Mouse (Mus musculus): ENCODE results near the gene Ascc2. TPM values are rescaled to one million over a fixed set of nuclear protein-coding genes. Genes with fewer than 3 reads are reported as not detected.

The Ascc2 gene
- polyA plus RNA-seq, 1 experiment: 33.4 TPM

- H3K36me3 ChIP-seq (ENCODE audit: control insufficient read depth, insufficient read depth, low read length, poor library complexity, severe bottlenecking): no peaks in the 10 kb centered on the region; the same call in 1 of the 2 replicates
- TF ChIP-seq POLR2A (IDR thresholded peaks at IDR 0.05; ENCODE audit: insufficient read depth, low read length) (no peak), CTCF (IDR thresholded peaks at IDR 0.05; ENCODE audit: low read depth, low read length) (no peak), EP300 (IDR thresholded peaks at IDR 0.05; ENCODE audit: insufficient read depth, low read depth, low read length) (no peak)
- H3K9me3 ChIP-seq (replicated peaks; ENCODE audit: control insufficient read depth, insufficient read depth, low read length, poor library complexity, severe bottlenecking): no peaks in the 10 kb centered on the region
Observed at GRCm38 (mm10) chr11:4687874-4688273, 50.3 kb downstream of the Ascc2 start.

GRCm38 (mm10) chr11:4688632-4689380 lies 51.3 kb downstream of the Ascc2 start:
- TF ChIP-seq EP300 (IDR thresholded peaks at IDR 0.05; ENCODE audit: insufficient read depth, low read depth, low read length) (no peak), POLR2A (IDR thresholded peaks at IDR 0.05; ENCODE audit: insufficient read depth, low read length) (no peak), CTCF (IDR thresholded peaks at IDR 0.05; ENCODE audit: low read depth, low read length) (no peak)
- Histone ChIP-seq H3K9ac (ENCODE audit: low read depth, poor library complexity, severe bottlenecking) (no peak overlapping the region), H3K27me3 (ENCODE audit: control insufficient read depth, insufficient read depth, low read length, poor library complexity, severe bottlenecking) (no peaks in the 10 kb centered on the region), H3K9me3 (replicated peaks; ENCODE audit: control insufficient read depth, insufficient read depth, low read length, poor library complexity, severe bottlenecking) (no peaks in the 10 kb centered on the region), H3K4me3 (ENCODE audit: low read depth, low read length) (no peak overlapping the region), H3K4me1 (ENCODE audit: control insufficient read depth, insufficient read depth, low read length) (no peaks in the 10 kb centered on the region), H3K36me3 (ENCODE audit: control insufficient read depth, insufficient read depth, low read length, poor library complexity, severe bottlenecking) (no peaks in the 10 kb centered on the region), H3K27ac (ENCODE audit: insufficient read depth, low read length) (no peak overlapping the region; the same call in 1 of the 2 replicates)

More at GRCm38 (mm10) chr11:4687874-4688273, 50.3 kb downstream of the Ascc2 start:
- H3K27ac ChIP-seq (ENCODE audit: insufficient read depth, low read length): no peak overlapping the region
- no peaks in the 10 kb centered on the region for H3K4me1 ChIP-seq (ENCODE audit: control insufficient read depth, insufficient read depth, low read length)
- no peak overlapping the region for H3K4me3 ChIP-seq (ENCODE audit: low read depth, low read length)
- H3K9ac ChIP-seq (ENCODE audit: low read depth, poor library complexity, severe bottlenecking): no peak overlapping the region
- H3K27me3 ChIP-seq (ENCODE audit: control insufficient read depth, insufficient read depth, low read length, poor library complexity, severe bottlenecking): no peaks in the 10 kb centered on the region

GRCm38 (mm10) chr11:4690353-4690752 lies 52.8 kb downstream of the Ascc2 start:
- Histone ChIP-seq H3K27me3 (ENCODE audit: control insufficient read depth, insufficient read depth, low read length, poor library complexity, severe bottlenecking) (no peaks in the 10 kb centered on the region), H3K4me1 (ENCODE audit: control insufficient read depth, insufficient read depth, low read length) (no peaks in the 10 kb centered on the region), H3K9ac (ENCODE audit: low read depth, poor library complexity, severe bottlenecking) (peak overlapping the region; percentile 20; the same call in 1 of the 2 replicates), H3K9me3 (replicated peaks; ENCODE audit: control insufficient read depth, insufficient read depth, low read length, poor library complexity, severe bottlenecking) (no peaks in the 10 kb centered on the region), H3K27ac (ENCODE audit: insufficient read depth, low read length) (peak overlapping the region; percentile 58), H3K36me3 (ENCODE audit: control insufficient read depth, insufficient read depth, low read length, poor library complexity, severe bottlenecking) (no peaks in the 10 kb centered on the region), H3K4me3 (ENCODE audit: low read depth, low read length) (no peak overlapping the region)
- peak; percentile 13 for TF ChIP-seq POLR2A (IDR thresholded peaks at IDR 0.05; ENCODE audit: insufficient read depth, low read length)
- no peak for TF ChIP-seq EP300 (IDR thresholded peaks at IDR 0.05; ENCODE audit: insufficient read depth, low read depth, low read length)

GRCm38 (mm10) chr11:4691213-4691612 lies 53.7 kb downstream of the Ascc2 start:
- H3K4me3 ChIP-seq (ENCODE audit: low read depth, low read length): no peak overlapping the region
- TF ChIP-seq CTCF (IDR thresholded peaks at IDR 0.05; ENCODE audit: low read depth, low read length) (no peak), POLR2A (IDR thresholded peaks at IDR 0.05; ENCODE audit: insufficient read depth, low read length) (no peak), EP300 (IDR thresholded peaks at IDR 0.05; ENCODE audit: insufficient read depth, low read depth, low read length) (no peak)
- peak overlapping the region; percentile 20; the same call in 1 of the 2 replicates for H3K9ac ChIP-seq (ENCODE audit: low read depth, poor library complexity, severe bottlenecking)
- H3K4me1 ChIP-seq (ENCODE audit: control insufficient read depth, insufficient read depth, low read length): no peaks in the 10 kb centered on the region
- peak overlapping the region; percentile 58 for H3K27ac ChIP-seq (ENCODE audit: insufficient read depth, low read length)
- no peaks in the 10 kb centered on the region for H3K27me3 ChIP-seq (ENCODE audit: control insufficient read depth, insufficient read depth, low read length, poor library complexity, severe bottlenecking)
- no peaks in the 10 kb centered on the region for H3K36me3 ChIP-seq (ENCODE audit: control insufficient read depth, insufficient read depth, low read length, poor library complexity, severe bottlenecking)
- H3K9me3 ChIP-seq (replicated peaks; ENCODE audit: control insufficient read depth, insufficient read depth, low read length, poor library complexity, severe bottlenecking): no peaks in the 10 kb centered on the region

- no peak overlapping the region for H3K9ac ChIP-seq (ENCODE audit: low read depth, poor library complexity, severe bottlenecking)
- no peaks in the 10 kb centered on the region for H3K9me3 ChIP-seq (replicated peaks; ENCODE audit: control insufficient read depth, insufficient read depth, low read length, poor library complexity, severe bottlenecking)
- no peaks in the 10 kb centered on the region for H3K27me3 ChIP-seq (ENCODE audit: control insufficient read depth, insufficient read depth, low read length, poor library complexity, severe bottlenecking)
- no peaks in the 10 kb centered on the region for H3K36me3 ChIP-seq (ENCODE audit: control insufficient read depth, insufficient read depth, low read length, poor library complexity, severe bottlenecking)
- no peak overlapping the region for H3K4me3 ChIP-seq (ENCODE audit: low read depth, low read length)
- H3K4me1 ChIP-seq (ENCODE audit: control insufficient read depth, insufficient read depth, low read length): no peaks in the 10 kb centered on the region
- H3K27ac ChIP-seq (ENCODE audit: insufficient read depth, low read length): no peak overlapping the region
- TF ChIP-seq CTCF (IDR thresholded peaks at IDR 0.05; ENCODE audit: low read depth, low read length) (no peak), POLR2A (IDR thresholded peaks at IDR 0.05; ENCODE audit: insufficient read depth, low read length) (no peak), EP300 (IDR thresholded peaks at IDR 0.05; ENCODE audit: insufficient read depth, low read depth, low read length) (no peak)
Observed at GRCm38 (mm10) chr11:4692162-4692561, 54.6 kb downstream of the Ascc2 start.

All from ES-Bruce4 (cell line).